Mouse (Mus musculus) liver, embryonic 12.5 days (tissue): Measurements from ENCODE around the gene Tmtc1. TPM values are rescaled to one million over a fixed set of nuclear protein-coding genes. Genes with fewer than 3 reads are reported as not detected.

Source experiments
- ATAC-seq: fragments of 200-750 bp; cut with Nextera tagmentation; 2 replicates; pipeline ENCODE4 v1.8.0; 2017; ENCODE audit warnings: moderate number of reproducible peaks, mild to moderate bottlenecking, moderate library complexity
- H3K27ac ChIP-seq: fragments of 300-500 bp; sonication (generic); 2 replicates; pipeline ENCODE4 v1.5.1; 2016; ENCODE audit warnings: mild to moderate bottlenecking
- H3K27me3 ChIP-seq: fragments of 300-500 bp; sonication (generic); replicated peaks from 2 replicates; pipeline ENCODE4 v1.6.1; 2016; ENCODE audit warnings: mild to moderate bottlenecking, moderate library complexity
- H3K36me3 ChIP-seq: fragments of 300-500 bp; sonication (generic); 2 replicates; pipeline ENCODE4 v1.6.1; 2016; ENCODE audit warnings: mild to moderate bottlenecking, moderate library complexity
- H3K4me1 ChIP-seq: fragments of 300-500 bp; sonication (generic); 2 replicates; pipeline ENCODE4 v1.6.1; 2016
- H3K4me2 ChIP-seq: fragments of 300-500 bp; sonication (generic); 2 replicates; pipeline ENCODE4 v1.6.1; 2016; ENCODE audit warnings: mild to moderate bottlenecking, moderate library complexity
- H3K4me3 ChIP-seq: fragments of 300-500 bp; sonication (generic); 2 replicates; pipeline ENCODE4 v1.5.1; 2016; ENCODE audit warnings: mild to moderate bottlenecking, moderate library complexity
- H3K9ac ChIP-seq: fragments of 300-500 bp; sonication (generic); 2 replicates; pipeline ENCODE4 v1.6.1; 2016; ENCODE audit warnings: mild to moderate bottlenecking, moderate library complexity
- H3K9me3 ChIP-seq: fragments of 300-500 bp; sonication (generic); replicated peaks from 2 replicates; pipeline ENCODE4 v1.6.1; 2016; ENCODE audit warnings: mild to moderate bottlenecking, moderate library complexity
- WGBS: fragments of 180-500 bp; shearing (Covaris S2); methylation state at CpG from one replicate; pipeline ENCODE4 v1.1.7; 2016; ENCODE audit not compliant: insufficient replicate concordance; 5-methylcytosine and 5-hydroxymethylcytosine counted together
- polyA plus RNA-seq: library from polyadenylated mRNA; unstranded; fragments of >200 nt; fragmentation: Nextera tagmentation; extraction: Ambion mirVana; gene quantifications from 2 replicates; pipeline ENCODE4 v1.2.1, GENCODE M21; 2016

The Tmtc1 gene
- polyA plus RNA-seq, 1 experiment from 2014 or later, result 0.26 TPM

DNA sequence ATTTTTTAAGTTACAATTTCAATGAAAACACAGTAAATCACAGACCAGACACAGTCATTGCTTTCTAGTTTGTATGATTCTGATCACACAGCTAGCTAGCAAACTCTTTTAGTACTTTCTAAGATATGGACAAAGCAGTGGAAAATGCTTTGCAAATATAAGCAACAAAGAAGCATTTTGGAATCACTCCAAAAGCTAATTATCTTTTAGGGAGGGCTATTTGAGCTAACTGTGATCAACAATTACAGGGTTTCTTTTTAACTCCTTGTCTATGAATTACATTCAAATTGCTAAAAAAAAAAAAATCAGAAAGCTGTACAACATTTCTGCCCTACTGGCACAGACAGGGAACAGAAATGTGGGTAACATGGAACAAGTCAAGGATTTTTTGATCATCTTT is 114.2 kb downstream of the Tmtc1 start:
- H3K9me3 ChIP-seq, result no peaks in the 10 kb centered on the region
- no peak overlapping the region for H3K9ac ChIP-seq
- ATAC-seq, result no peak
- no peaks in the 10 kb centered on the region for H3K36me3 ChIP-seq
- H3K27me3 ChIP-seq, result no peaks in the 10 kb centered on the region
- H3K4me2 ChIP-seq, result no peak overlapping the region
- no peaks in the 10 kb centered on the region for H3K4me1 ChIP-seq
- no peak overlapping the region for H3K4me3 ChIP-seq
- H3K27ac ChIP-seq, result no peak overlapping the region

- Histone ChIP-seq H3K9ac (no peak overlapping the region), H3K27ac (no peak overlapping the region), H3K27me3 (no peaks in the 10 kb centered on the region), H3K4me3 (no peak overlapping the region), H3K4me2 (no peak overlapping the region), H3K4me1 (no peaks in the 10 kb centered on the region), H3K36me3 (no peaks in the 10 kb centered on the region), H3K9me3 (no peaks in the 10 kb centered on the region)
- WGBS, result 65% methylated on average over 2 of the region's 2 CpGs
- no peak for ATAC-seq
These were observed 115.3 kb downstream of the Tmtc1 start for GRCm38 (mm10) chr6:148328928-148329327.

GRCm38 (mm10) chr6:148328130-148328529 is 116.1 kb downstream of the Tmtc1 start:
- ATAC-seq, result no peak

GRCm38 (mm10) chr6:148318736-148319135 is 125.5 kb downstream of the Tmtc1 start:
- no peaks in the 10 kb centered on the region for H3K4me1 ChIP-seq
- no peaks in the 10 kb centered on the region for H3K36me3 ChIP-seq

More at GRCm38 (mm10) chr6:148328130-148328529, 116.1 kb downstream of the Tmtc1 start:
- 69% methylated on average over 6 of the region's 6 CpGs for WGBS
- Histone ChIP-seq H3K4me2 (no peak overlapping the region), H3K9ac (no peak overlapping the region), H3K4me3 (no peak overlapping the region), H3K36me3 (no peaks in the 10 kb centered on the region), H3K27ac (no peak overlapping the region), H3K9me3 (no peaks in the 10 kb centered on the region), H3K4me1 (no peaks in the 10 kb centered on the region), H3K27me3 (no peaks in the 10 kb centered on the region)

GRCm38 (mm10) chr6:148315571-148316080 is 128.6 kb downstream of the Tmtc1 start:
- Histone ChIP-seq H3K4me1 (no peaks in the 10 kb centered on the region), H3K36me3 (no peaks in the 10 kb centered on the region), H3K9ac (no peak overlapping the region), H3K9me3 (no peaks in the 10 kb centered on the region), H3K4me2 (no peak overlapping the region), H3K4me3 (no peak overlapping the region), H3K27ac (no peak overlapping the region), H3K27me3 (no peaks in the 10 kb centered on the region)
- ATAC-seq, result no peak
- 62% methylated on average over 5 of the region's 5 CpGs for WGBS

More at GRCm38 (mm10) chr6:148318736-148319135, 125.5 kb downstream of the Tmtc1 start:
- H3K4me2 ChIP-seq, result no peak overlapping the region
- H3K27me3 ChIP-seq, result no peaks in the 10 kb centered on the region
- H3K27ac ChIP-seq, result no peak overlapping the region
- no peak for ATAC-seq
- H3K9ac ChIP-seq, result no peak overlapping the region
- H3K9me3 ChIP-seq, result no peaks in the 10 kb centered on the region
- no peak overlapping the region for H3K4me3 ChIP-seq

GRCm38 (mm10) chr6:148315106-148315505 is 129.1 kb downstream of the Tmtc1 start:
- Histone ChIP-seq H3K36me3 (no peaks in the 10 kb centered on the region), H3K9ac (no peak overlapping the region), H3K27ac (no peak overlapping the region), H3K9me3 (no peaks in the 10 kb centered on the region), H3K27me3 (no peaks in the 10 kb centered on the region), H3K4me2 (no peak overlapping the region), H3K4me3 (no peak overlapping the region), H3K4me1 (no peaks in the 10 kb centered on the region)
- ATAC-seq, result no peak

- WGBS, result 27% methylated on average over 2 of the region's 2 CpGs
- Histone ChIP-seq H3K27me3 (no peaks in the 10 kb centered on the region), H3K4me2 (no peak overlapping the region), H3K4me1 (no peaks in the 10 kb centered on the region), H3K9me3 (no peaks in the 10 kb centered on the region), H3K4me3 (no peak overlapping the region), H3K27ac (no peak overlapping the region), H3K36me3 (no peaks in the 10 kb centered on the region), H3K9ac (no peak overlapping the region)
- ATAC-seq, result no peak
These were observed 133.2 kb downstream of the Tmtc1 start for GRCm38 (mm10) chr6:148310981-148311380.

DNA sequence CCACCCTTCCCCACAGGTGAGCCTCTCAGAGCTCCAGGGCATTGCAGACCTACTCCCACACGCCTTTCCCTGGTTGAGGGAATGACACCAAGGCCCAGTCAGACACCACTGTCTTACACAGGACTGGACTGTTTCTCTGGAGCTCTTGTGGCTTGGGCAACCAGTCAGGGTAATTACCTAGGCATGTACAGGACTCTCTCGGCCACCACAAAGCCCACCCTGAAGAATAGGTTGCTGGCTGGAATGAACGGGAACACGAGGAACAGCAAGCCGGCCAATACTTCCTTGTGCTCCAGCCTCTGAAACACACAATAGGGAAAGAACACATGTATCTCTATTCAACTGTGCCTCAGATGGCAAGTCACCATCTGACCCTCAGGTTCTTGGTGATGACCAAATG is 138.4 kb downstream of the Tmtc1 start:
- ATAC-seq, result no peak
- no peaks in the 10 kb centered on the region for H3K27me3 ChIP-seq
- no peak overlapping the region for H3K27ac ChIP-seq
- WGBS, result 75% methylated on average over 5 of the region's 5 CpGs
- H3K4me2 ChIP-seq, result no peak overlapping the region
- H3K36me3 ChIP-seq, result no peaks in the 10 kb centered on the region
- H3K9me3 ChIP-seq, result no peaks in the 10 kb centered on the region
- H3K4me3 ChIP-seq, result no peak overlapping the region
- H3K9ac ChIP-seq, result no peak overlapping the region
- no peaks in the 10 kb centered on the region for H3K4me1 ChIP-seq

DNA sequence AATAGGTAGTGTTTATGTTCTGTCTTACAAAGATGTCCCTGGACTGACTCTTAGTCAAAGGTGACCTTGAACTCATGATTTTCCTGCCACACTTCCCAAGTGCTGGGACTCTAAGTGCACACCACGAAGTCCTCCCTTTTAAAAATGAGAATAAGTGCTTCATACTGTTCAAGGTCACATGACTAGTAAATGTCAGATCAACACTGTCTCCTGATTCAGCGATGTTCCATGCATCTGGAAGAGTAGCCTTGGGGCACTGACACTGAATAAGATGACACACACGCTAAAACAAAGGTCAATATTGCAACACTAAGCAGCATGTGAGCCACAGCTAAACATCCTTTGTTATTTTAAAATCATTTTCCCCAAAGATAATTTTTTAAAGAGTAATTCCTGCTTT is 139.0 kb downstream of the Tmtc1 start:
- Histone ChIP-seq H3K27me3 (no peaks in the 10 kb centered on the region), H3K4me3 (no peak overlapping the region), H3K4me1 (no peaks in the 10 kb centered on the region), H3K9ac (no peak overlapping the region), H3K27ac (no peak overlapping the region), H3K9me3 (no peaks in the 10 kb centered on the region), H3K4me2 (no peak overlapping the region), H3K36me3 (no peaks in the 10 kb centered on the region)
- no peak for ATAC-seq
- WGBS, result 59% methylated on average over 3 of the region's 3 CpGs

DNA sequence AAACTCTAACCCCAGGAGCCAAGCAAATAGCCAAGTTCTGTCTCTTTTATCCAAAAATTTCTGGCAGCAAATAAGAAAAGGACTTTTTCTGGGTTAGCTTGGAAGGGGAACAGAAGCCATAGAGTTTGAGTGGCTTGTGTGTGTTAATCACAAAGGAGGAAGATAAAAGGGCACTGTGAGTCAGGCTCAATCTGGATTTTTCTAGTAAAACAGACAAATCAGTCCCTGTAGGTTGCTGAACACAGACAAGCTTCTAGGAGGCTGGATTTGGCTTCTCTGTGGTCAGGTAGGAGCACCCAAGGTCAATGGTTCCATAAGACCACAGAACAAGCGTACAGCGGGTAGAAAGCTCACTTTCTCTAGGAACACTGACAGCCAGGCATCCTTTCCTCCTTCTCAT is 141.9 kb downstream of the Tmtc1 start:
- no peak overlapping the region for H3K9ac ChIP-seq
- H3K27ac ChIP-seq, result no peak overlapping the region
- no peak for ATAC-seq
- no peak overlapping the region for H3K4me2 ChIP-seq
- WGBS, result 80% methylated on average over 2 of the region's 2 CpGs
- no peaks in the 10 kb centered on the region for H3K4me1 ChIP-seq
- H3K4me3 ChIP-seq, result no peak overlapping the region
- H3K27me3 ChIP-seq, result no peaks in the 10 kb centered on the region
- no peaks in the 10 kb centered on the region for H3K9me3 ChIP-seq
- H3K36me3 ChIP-seq, result no peaks in the 10 kb centered on the region

DNA sequence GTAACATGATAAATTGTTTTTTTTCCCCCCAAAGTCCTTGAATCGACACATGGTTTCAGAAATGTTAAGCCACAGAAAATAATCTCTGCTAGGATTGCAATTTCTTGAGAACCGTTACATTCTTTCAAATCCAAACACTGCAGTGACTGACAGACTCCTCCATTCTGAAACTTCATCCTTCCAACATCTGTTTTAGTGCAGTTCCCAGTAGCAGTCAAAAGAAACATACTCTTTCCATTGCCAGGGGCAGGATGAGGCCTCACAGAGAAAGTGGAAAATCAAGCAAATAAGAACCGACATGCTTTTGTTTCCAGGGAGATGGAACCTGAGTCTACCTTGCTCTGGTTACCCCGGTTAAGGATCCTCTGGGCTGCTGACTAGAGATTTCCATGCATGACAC is 147.1 kb downstream of the Tmtc1 start:
- no peak for ATAC-seq

DNA sequence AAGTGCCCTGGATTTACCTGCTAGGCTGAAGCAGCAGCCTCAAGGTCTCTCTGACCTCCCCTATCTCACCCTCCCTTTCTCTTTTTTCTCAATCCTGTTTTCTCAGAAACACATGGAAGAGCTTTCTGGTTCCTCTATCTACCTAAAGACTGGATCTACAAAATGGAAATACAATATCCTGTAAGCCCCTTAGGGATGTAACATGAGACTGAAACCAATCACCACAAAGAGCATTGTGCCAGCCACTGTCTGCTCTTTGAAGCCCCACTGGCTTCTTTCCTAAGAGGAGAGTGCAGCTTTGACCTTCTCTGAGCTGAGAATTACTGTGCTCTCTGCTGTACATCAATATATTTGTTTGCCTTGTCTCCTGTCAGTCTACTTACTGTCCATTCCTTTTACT is 147.8 kb downstream of the Tmtc1 start:
- H3K9ac ChIP-seq, result no peak overlapping the region

More for the DNA sequence above, 147.1 kb downstream of the Tmtc1 start:
- Histone ChIP-seq H3K36me3 (no peaks in the 10 kb centered on the region), H3K4me2 (no peak overlapping the region), H3K4me1 (no peaks in the 10 kb centered on the region), H3K9me3 (no peaks in the 10 kb centered on the region), H3K27me3 (no peaks in the 10 kb centered on the region), H3K9ac (no peak overlapping the region), H3K27ac (no peak overlapping the region), H3K4me3 (no peak overlapping the region)
- WGBS, result 52% methylated on average over 4 of the region's 4 CpGs

GRCm38 (mm10) chr6:148294506-148294905 is 149.7 kb downstream of the Tmtc1 start:
- Histone ChIP-seq H3K4me2 (no peak overlapping the region), H3K36me3 (no peaks in the 10 kb centered on the region), H3K9ac (no peak overlapping the region), H3K9me3 (no peaks in the 10 kb centered on the region), H3K4me1 (no peaks in the 10 kb centered on the region), H3K27ac (no peak overlapping the region), H3K27me3 (no peaks in the 10 kb centered on the region), H3K4me3 (no peak overlapping the region)
- 50% methylated on average over 4 of the region's 4 CpGs for WGBS
- ATAC-seq, result peak; percentile 68

More for the DNA sequence above, 147.8 kb downstream of the Tmtc1 start:
- no peak for ATAC-seq
- H3K4me3 ChIP-seq, result no peak overlapping the region
- H3K4me2 ChIP-seq, result no peak overlapping the region
- H3K36me3 ChIP-seq, result no peaks in the 10 kb centered on the region
- H3K27me3 ChIP-seq, result no peaks in the 10 kb centered on the region
- no peak overlapping the region for H3K27ac ChIP-seq
- H3K9me3 ChIP-seq, result no peaks in the 10 kb centered on the region
- H3K4me1 ChIP-seq, result no peaks in the 10 kb centered on the region
